Mouse (Mus musculus): Measurements from ENCODE around the gene Tmem198b. TPM values are rescaled to one million over a fixed set of nuclear protein-coding genes. Genes with fewer than 3 reads are reported as not detected.

Gene Tmem198b
- total and polyA plus RNA-seq, 3 experiments: 2.2 to 8.4 (median 4.9) TPM

DNA sequence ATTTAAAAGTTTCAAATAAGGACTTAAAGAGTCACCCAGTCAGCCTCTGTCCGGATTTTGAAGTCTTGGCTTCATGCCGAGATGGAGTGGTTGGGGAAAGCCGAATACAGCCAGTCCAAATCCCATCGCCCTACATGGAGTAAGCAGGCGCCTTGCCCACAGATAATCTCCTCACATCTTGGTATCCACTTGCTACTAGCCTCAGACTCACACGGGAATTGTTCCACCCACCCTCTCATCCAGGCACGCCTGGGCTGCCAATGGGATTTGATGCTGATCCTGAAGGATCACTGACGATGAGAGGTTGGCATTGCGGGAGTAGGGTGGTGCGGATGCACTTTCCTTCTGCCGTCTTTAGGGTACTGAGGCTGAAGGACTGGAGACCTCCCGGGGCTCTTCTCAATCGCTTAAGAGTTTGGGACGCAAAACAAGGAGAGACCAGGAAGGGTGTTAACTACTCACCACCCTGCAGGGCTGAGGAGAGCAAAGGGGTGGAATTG is 349 bp downstream of the Tmem198b start, which contains the start of gene Dnajc14:
Gene Dnajc14 (plus strand): TSS at position 292 of the 500 bp plus-strand sequence.
- no peaks in the 10 kb centered on the region for H3K27me3 ChIP-seq (ENCODE audit: insufficient read depth, low read length)
- ATAC-seq (ENCODE audit: extremely low read depth, insufficient number of reproducible peaks, low FRiP score, poor library complexity, severe bottlenecking) (no peak), DNase-seq (ENCODE audit: low spot score) (peak; percentile 19)
- peak within 1 kb of the TSS; percentile 95 for H3K4me3 ChIP-seq (ENCODE audit: low read depth, low read length)
- no peak for TF ChIP-seq POLR2AphosphoS5 (IDR thresholded peaks at IDR 0.05; ENCODE audit: insufficient replicate concordance, low read depth, low read length)
- no peak for TF ChIP-seq GATA1 (IDR thresholded peaks at IDR 0.05; ENCODE audit: borderline replicate concordance, low read length)
- peaks cover 40% of the 10 kb centered on the region for H3K4me1 ChIP-seq (ENCODE audit: insufficient read depth, low read depth, low read length)
- H3K9me3 ChIP-seq (replicated peaks): no peaks in the 10 kb centered on the region
- H3K36me3 ChIP-seq (replicated peaks): peaks cover 51% of the 10 kb centered on the region

GRCm38 (mm10) chr10:128803361-128803760 is 809 bp downstream of the Tmem198b start:
- peaks cover 36% of the 10 kb centered on the region for H3K4me1 ChIP-seq (ENCODE audit: insufficient read depth, low read depth, low read length)
- H3K27me3 ChIP-seq (ENCODE audit: insufficient read depth, low read length): no peaks in the 10 kb centered on the region
- peak overlapping the region; percentile 21; the same call in 1 of the 2 replicates for H3K4me3 ChIP-seq (ENCODE audit: low read depth, low read length)
- DNase-seq (ENCODE audit: low spot score): no peak
- no peak for TF ChIP-seq GATA1 (IDR thresholded peaks at IDR 0.05; ENCODE audit: borderline replicate concordance, low read length)
- no peak for TF ChIP-seq CTCF (IDR thresholded peaks at IDR 0.05; ENCODE audit: low read depth, low read length)
- no peak for TF ChIP-seq TAL1 (conservative IDR thresholded peaks at IDR 0.05; ENCODE audit: low read depth, low read length)
- TF ChIP-seq GATA2 (IDR thresholded peaks at IDR 0.05; ENCODE audit: borderline replicate concordance, low read depth, low read length): no peak
- no peak for TF ChIP-seq POLR2AphosphoS5 (IDR thresholded peaks at IDR 0.05; ENCODE audit: insufficient replicate concordance, low read depth, low read length)
- ATAC-seq (ENCODE audit: extremely low read depth, insufficient number of reproducible peaks, low FRiP score, poor library complexity, severe bottlenecking): no peak
- H3K36me3 ChIP-seq (replicated peaks): peaks cover 48% of the 10 kb centered on the region
- H3K9me3 ChIP-seq (replicated peaks): no peaks in the 10 kb centered on the region

DNA sequence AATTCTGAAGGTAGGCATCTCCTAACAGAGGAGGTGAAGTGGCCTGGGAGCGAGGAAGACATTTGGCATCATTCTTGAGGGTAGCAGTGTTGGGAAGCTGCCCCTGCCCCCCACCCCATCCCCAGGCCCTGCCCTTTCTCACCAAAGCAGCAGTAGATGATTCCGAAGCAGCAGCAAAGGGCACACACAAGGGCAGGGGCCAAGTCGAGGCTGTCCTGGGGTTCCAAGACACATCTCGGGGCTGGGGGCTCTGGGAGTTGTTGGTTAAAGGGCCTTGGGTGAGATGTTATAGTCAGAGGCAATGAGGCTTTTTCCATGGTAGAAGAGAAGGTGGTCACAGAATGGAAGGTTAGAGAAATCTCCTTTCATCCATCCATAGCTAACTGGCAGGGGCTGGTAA is 1.2 kb downstream of the Tmem198b start:
- peaks cover 44% of the 10 kb centered on the region for H3K36me3 ChIP-seq (replicated peaks)
- TF ChIP-seq GATA2 (IDR thresholded peaks at IDR 0.05; ENCODE audit: borderline replicate concordance, low read depth, low read length) (no peak), GATA1 (IDR thresholded peaks at IDR 0.05; ENCODE audit: borderline replicate concordance, low read length) (no peak), POLR2AphosphoS5 (IDR thresholded peaks at IDR 0.05; ENCODE audit: insufficient replicate concordance, low read depth, low read length) (no peak), TAL1 (conservative IDR thresholded peaks at IDR 0.05; ENCODE audit: low read depth, low read length) (no peak), CTCF (IDR thresholded peaks at IDR 0.05; ENCODE audit: low read depth, low read length) (no peak)
- H3K4me1 ChIP-seq (ENCODE audit: insufficient read depth, low read depth, low read length): peaks cover 35% of the 10 kb centered on the region
- DNase-seq (ENCODE audit: low spot score) (no peak), ATAC-seq (ENCODE audit: extremely low read depth, insufficient number of reproducible peaks, low FRiP score, poor library complexity, severe bottlenecking) (no peak)
- no peak overlapping the region for H3K4me3 ChIP-seq (ENCODE audit: low read depth, low read length)
- H3K27me3 ChIP-seq (ENCODE audit: insufficient read depth, low read length): no peaks in the 10 kb centered on the region
- H3K9me3 ChIP-seq (replicated peaks): no peaks in the 10 kb centered on the region

DNA sequence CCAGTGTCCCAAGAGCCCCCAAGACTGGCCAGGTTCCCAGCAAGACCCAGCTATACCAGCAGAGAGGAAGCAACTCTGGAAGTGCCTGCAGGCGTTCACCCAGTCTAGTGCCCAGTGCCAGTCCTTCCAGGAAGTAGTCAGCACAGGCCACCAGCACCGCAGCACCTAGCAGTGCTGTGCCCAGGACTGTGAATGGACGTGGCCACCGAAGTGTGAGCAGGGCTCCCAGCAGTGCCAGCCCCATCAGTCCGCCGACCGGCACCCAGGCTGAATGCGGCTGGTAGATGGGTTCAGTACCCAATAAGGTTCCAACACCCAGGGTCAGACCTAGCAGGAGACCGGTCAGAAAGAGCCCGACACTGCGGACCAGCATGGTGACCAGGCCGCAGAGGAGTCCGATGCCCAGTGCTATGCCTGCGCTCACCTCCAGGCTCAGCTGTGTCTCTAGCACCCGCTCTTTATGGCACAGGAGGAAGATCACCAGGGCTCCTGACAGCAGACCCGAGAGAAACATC is 2.1 kb downstream of the Tmem198b start:
- Histone ChIP-seq H3K27me3 (ENCODE audit: insufficient read depth, low read length) (no peaks in the 10 kb centered on the region), H3K36me3 (replicated peaks) (peaks cover 35% of the 10 kb centered on the region), H3K9me3 (replicated peaks) (no peaks in the 10 kb centered on the region), H3K4me3 (ENCODE audit: low read depth, low read length) (no peak overlapping the region), H3K4me1 (ENCODE audit: insufficient read depth, low read depth, low read length) (peaks cover 26% of the 10 kb centered on the region)
- DNase-seq (ENCODE audit: low spot score) (no peak), ATAC-seq (ENCODE audit: extremely low read depth, insufficient number of reproducible peaks, low FRiP score, poor library complexity, severe bottlenecking) (no peak)
- no peak for TF ChIP-seq GATA1 (IDR thresholded peaks at IDR 0.05; ENCODE audit: borderline replicate concordance, low read length)
- TF ChIP-seq CTCF (IDR thresholded peaks at IDR 0.05; ENCODE audit: low read depth, low read length): no peak
- no peak for TF ChIP-seq GATA2 (IDR thresholded peaks at IDR 0.05; ENCODE audit: borderline replicate concordance, low read depth, low read length)
- no peak for TF ChIP-seq TAL1 (conservative IDR thresholded peaks at IDR 0.05; ENCODE audit: low read depth, low read length)
- no peak for TF ChIP-seq POLR2AphosphoS5 (IDR thresholded peaks at IDR 0.05; ENCODE audit: insufficient replicate concordance, low read depth, low read length)

DNA sequence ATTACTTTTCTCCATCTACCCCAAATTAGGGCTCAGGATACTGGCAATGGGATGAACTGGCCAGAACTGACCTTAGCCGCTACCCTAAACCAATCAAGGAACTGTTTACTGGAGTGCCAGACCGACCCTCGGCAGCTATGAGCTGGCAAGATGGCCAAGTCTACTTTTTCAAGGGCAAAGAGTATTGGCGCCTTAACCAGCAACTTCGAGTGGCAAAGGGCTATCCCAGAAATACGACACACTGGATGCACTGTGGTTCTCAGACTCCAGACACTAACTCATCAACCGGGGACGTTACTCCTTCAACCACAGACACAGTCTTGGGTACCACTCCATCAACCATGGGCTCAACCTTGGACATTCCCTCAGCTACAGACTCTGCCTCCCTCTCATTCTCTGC is 5.5 kb downstream of the Tmem198b start:
- DNase-seq (ENCODE audit: low spot score) (no peak), ATAC-seq (ENCODE audit: extremely low read depth, insufficient number of reproducible peaks, low FRiP score, poor library complexity, severe bottlenecking) (no peak)
- H3K9me3 ChIP-seq (replicated peaks): no peaks in the 10 kb centered on the region
- H3K4me1 ChIP-seq (ENCODE audit: insufficient read depth, low read depth, low read length): peaks cover 7% of the 10 kb centered on the region
- peaks cover 20% of the 10 kb centered on the region for H3K27me3 ChIP-seq (ENCODE audit: insufficient read depth, low read length)
- TF ChIP-seq GATA2 (IDR thresholded peaks at IDR 0.05; ENCODE audit: borderline replicate concordance, low read depth, low read length): no peak
- TF ChIP-seq GATA1 (IDR thresholded peaks at IDR 0.05; ENCODE audit: borderline replicate concordance, low read length): no peak
- TF ChIP-seq POLR2AphosphoS5 (IDR thresholded peaks at IDR 0.05; ENCODE audit: insufficient replicate concordance, low read depth, low read length): no peak
- H3K36me3 ChIP-seq (replicated peaks): peaks cover 25% of the 10 kb centered on the region
- no peak overlapping the region for H3K4me3 ChIP-seq (ENCODE audit: low read depth, low read length)

- DNase-seq (ENCODE audit: low spot score) (no peak), ATAC-seq (ENCODE audit: extremely low read depth, insufficient number of reproducible peaks, low FRiP score, poor library complexity, severe bottlenecking) (no peak)
- Histone ChIP-seq H3K9me3 (replicated peaks) (no peaks in the 10 kb centered on the region), H3K4me1 (ENCODE audit: insufficient read depth, low read depth, low read length) (peaks cover 7% of the 10 kb centered on the region; the same call in 1 of the 2 replicates), H3K4me3 (ENCODE audit: low read depth, low read length) (no peak overlapping the region), H3K36me3 (replicated peaks) (peaks cover 7% of the 10 kb centered on the region), H3K27me3 (ENCODE audit: insufficient read depth, low read length) (peaks cover 24% of the 10 kb centered on the region)
- TF ChIP-seq TAL1 (conservative IDR thresholded peaks at IDR 0.05; ENCODE audit: low read depth, low read length): no peak
- TF ChIP-seq POLR2AphosphoS5 (IDR thresholded peaks at IDR 0.05; ENCODE audit: insufficient replicate concordance, low read depth, low read length): no peak
- no peak for TF ChIP-seq CTCF (IDR thresholded peaks at IDR 0.05; ENCODE audit: low read depth, low read length)
- no peak for TF ChIP-seq GATA1 (IDR thresholded peaks at IDR 0.05; ENCODE audit: borderline replicate concordance, low read length)
- TF ChIP-seq GATA2 (IDR thresholded peaks at IDR 0.05; ENCODE audit: borderline replicate concordance, low read depth, low read length): no peak
Observed at GRCm38 (mm10) chr10:128795581-128795980, 8.6 kb downstream of the Tmem198b start.
